Comparison of ENCODE assay signal across 7 mouse cellular contexts in the genomic region with DNA sequence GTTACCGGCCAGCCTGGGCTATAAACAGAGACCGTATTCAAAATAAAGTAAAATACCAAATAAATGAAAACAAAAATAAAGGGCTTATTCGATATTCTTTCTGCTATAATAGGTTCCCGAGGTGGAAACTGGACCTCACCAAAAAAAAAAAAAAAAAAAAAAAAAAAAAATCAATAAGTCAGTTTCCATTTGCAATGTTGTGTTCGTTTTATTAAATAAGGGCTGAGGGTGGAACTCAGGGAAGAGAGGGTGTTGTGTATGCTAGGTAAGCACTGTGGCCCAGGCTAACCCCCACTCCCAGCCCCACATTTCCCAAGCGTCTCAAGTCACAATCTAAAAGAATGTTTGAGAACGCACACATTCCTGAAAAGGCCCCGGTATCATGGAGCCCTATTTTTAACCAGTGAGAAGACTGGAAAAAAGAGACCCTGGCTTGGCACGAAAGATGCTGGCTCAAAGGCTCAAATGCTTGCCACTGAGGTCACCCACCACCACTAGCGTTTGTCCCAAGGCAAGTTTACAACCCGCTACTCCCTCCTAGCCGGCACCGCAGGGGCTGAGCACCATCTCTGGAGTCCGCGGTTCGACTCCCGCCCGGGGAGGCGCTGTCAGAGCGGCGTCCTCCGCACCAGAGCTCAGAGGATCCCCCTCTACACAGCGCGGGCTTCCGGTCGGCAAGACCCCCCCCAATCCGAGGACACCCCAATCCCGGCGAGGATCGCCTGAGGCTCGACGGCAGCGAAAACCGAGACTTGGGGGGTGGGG. TPM values are rescaled to one million over a fixed set of nuclear protein-coding genes. Genes with fewer than 3 reads are reported as not detected.
A peak's percentile ranks its signal among the peaks of the same experiment; 100 is the strongest.
DNase-seq lines count a peak whose midpoint lies in the region; ATAC-seq and TF ChIP-seq lines count a peak whose summit lies in the region.

No protein-coding gene starts in this region.

- H3K4me2 ChIP-seq in forebrain, embryonic 15.5 days (replicated peaks): peak overlapping the region; percentile 72
- peak overlapping the region; percentile 84 for H3K4me2 ChIP-seq in kidney, postnatal 0 days (ENCODE audit: low read length)

- no peaks in the 10 kb centered on the region for H3K27me3 ChIP-seq in forebrain, embryonic 15.5 days
- H3K27me3 ChIP-seq in kidney, postnatal 0 days (ENCODE audit: insufficient read depth, low read length): no peaks in the 10 kb centered on the region

- H3K36me3 ChIP-seq in forebrain, embryonic 15.5 days: peaks cover 39% of the 10 kb centered on the region
- peaks cover 29% of the 10 kb centered on the region for H3K36me3 ChIP-seq in kidney, postnatal 0 days (ENCODE audit: insufficient read depth, low read length)

- H3K9me3 ChIP-seq in forebrain, embryonic 15.5 days: no peaks in the 10 kb centered on the region
- no peaks in the 10 kb centered on the region for H3K9me3 ChIP-seq in kidney, postnatal 0 days (replicated peaks; ENCODE audit: low read length)

- H3K4me3 ChIP-seq in forebrain, embryonic 15.5 days: peak overlapping the region; percentile 89
- peak overlapping the region; percentile 93 for H3K4me3 ChIP-seq in kidney, postnatal 0 days (replicated peaks; ENCODE audit: low read depth, low read length)

- peak overlapping the region; percentile 81 for H3K9ac ChIP-seq in forebrain, embryonic 15.5 days (replicated peaks)
- peak overlapping the region; percentile 96 for H3K9ac ChIP-seq in kidney, postnatal 0 days (ENCODE audit: low read depth, low read length)

- peaks cover 15% of the 10 kb centered on the region for H3K4me1 ChIP-seq in forebrain, embryonic 15.5 days
- no peaks in the 10 kb centered on the region for H3K4me1 ChIP-seq in kidney, postnatal 0 days (replicated peaks; ENCODE audit: insufficient read depth, low read length)

- peak; percentile 26 for DNase-seq in urinary bladder, adult 2 months (ENCODE audit: low spot score)
- DNase-seq in urinary bladder, postnatal 4 days (ENCODE audit: low spot score in 2 of 2): no peak
- peak; percentile 16 for DNase-seq in c-Kit-positive CD71-positive TER-119-positive erythroid progenitor cells, embryonic 14.5 days (ENCODE audit: low spot score)
- peak; percentile 51 for DNase-seq in kidney, postnatal 0 days (ENCODE audit: low spot score)
- DNase-seq in testis, postnatal 14 days (ENCODE audit: low spot score): peak; percentile 56

- 11% methylated on average over 34 of the region's 34 CpGs for WGBS in forebrain, embryonic 15.5 days
- 5% methylated on average over 34 of the region's 34 CpGs for WGBS in kidney, postnatal 0 days

- ATAC-seq in forebrain, embryonic 15.5 days (replicated peaks): peak; percentile 62
- ATAC-seq in kidney, postnatal 0 days (replicated peaks; ENCODE audit: low FRiP score, low read depth): peak; percentile 29; the same call in 1 of the 2 replicates
- peak; percentile 32 for ATAC-seq in megakaryocyte progenitor cell, adult 5-6 weeks (replicated peaks; ENCODE audit: poor library complexity)

- H3K27ac ChIP-seq in forebrain, embryonic 15.5 days (replicated peaks): peak overlapping the region; percentile 81
- peak overlapping the region; percentile 81 for H3K27ac ChIP-seq in kidney, postnatal 0 days

- 0 out of 2 replicates have a peak, but pooled peaks have one; percentile 2 for TF ChIP-seq CTCF in kidney, postnatal 0 days (IDR thresholded peaks at IDR 0.05; ENCODE audit: low read depth)

RNA-seq across cellular contexts. Expression of gene Pdcd5, which starts 0.8 kb away (rescaled TPM):
- polyA plus RNA-seq in urinary bladder, adult 2 months (2012; rRNA removed): 117 and 120 TPM in 2 replicates
- polyA plus RNA-seq in forebrain, embryonic 15.5 days (2015; fragmentation: Nextera tagmentation; extraction: Ambion mirVana): 219 and 234 TPM in 2 replicates
- polyA plus RNA-seq in kidney, postnatal 0 days (2015; fragmentation: Nextera tagmentation; extraction: Ambion mirVana): 213 and 233 TPM in 2 replicates
- total RNA-seq in megakaryocyte progenitor cell, adult 5-6 weeks (2015): 133 and 147 TPM in 2 replicates
- 68.4 and 77.5 TPM in 2 replicates for total RNA-seq in megakaryocyte progenitor cell, adult 5-6 weeks (2017)

Comparison
In these comparisons a context has a peak if more than half of its experiments do, and no peak if none do; other contexts are left out.
1. DNase-seq: peak in urinary bladder, adult 2 months (single experiment), c-Kit-positive CD71-positive TER-119-positive erythroid progenitor cells, embryonic 14.5 days (single experiment), kidney, postnatal 0 days (single experiment) and testis, postnatal 14 days (single experiment); none in urinary bladder, postnatal 4 days (0 of 2).
2. Peak in every context shown above with its lines, with median percentiles within 50 percentile points of each other: ATAC-seq.